Mouse (Mus musculus) hindbrain, embryonic 12.5 days (tissue): ENCODE measurements at regions not wholly inside any gene's neighbourhood (a gene's known extent, or its start where the extent isn't known, plus 50 kb on each side); places are given as distances from the start of the nearest gene placed in this dataset.

Source experiments
- ATAC-seq: fragments of 200-750 bp; cut with Nextera tagmentation; 2 replicates; pipeline ENCODE4 v1.8.0; 2017; ENCODE audit warnings: moderate TSS enrichment; ENCODE audit not compliant: low FRiP score
- H3K27ac ChIP-seq: fragments of 300-500 bp; sonication (generic); 2 replicates; pipeline ENCODE4 v1.5.1; 2016; ENCODE audit warnings: mild to moderate bottlenecking
- H3K27me3 ChIP-seq: fragments of 300-500 bp; sonication (generic); 2 replicates; pipeline ENCODE4 v1.6.1; 2016; ENCODE audit warnings: mild to moderate bottlenecking
- H3K36me3 ChIP-seq: fragments of 300-500 bp; sonication (generic); 2 replicates; pipeline ENCODE4 v1.6.1; 2016; ENCODE audit warnings: mild to moderate bottlenecking
- H3K4me1 ChIP-seq: fragments of 300-500 bp; sonication (generic); 2 replicates; pipeline ENCODE4 v1.6.1; 2016
- H3K4me2 ChIP-seq: fragments of 300-500 bp; sonication (generic); replicated peaks from 2 replicates; pipeline ENCODE4 v1.6.1; 2016; ENCODE audit warnings: mild to moderate bottlenecking
- H3K4me3 ChIP-seq: fragments of 300-500 bp; sonication (generic); 2 replicates; pipeline ENCODE4 v1.5.1; 2016; ENCODE audit warnings: mild to moderate bottlenecking
- H3K9ac ChIP-seq: fragments of 300-500 bp; sonication (generic); 2 replicates; pipeline ENCODE4 v1.6.1; 2016; ENCODE audit warnings: mild to moderate bottlenecking, moderate library complexity
- H3K9me3 ChIP-seq: fragments of 300-500 bp; sonication (generic); replicated peaks from 2 replicates; pipeline ENCODE4 v1.6.1; 2016; ENCODE audit warnings: mild to moderate bottlenecking
- WGBS: fragments of 180-500 bp; shearing (Covaris S2); methylation state at CpG from one replicate; pipeline ENCODE4 v1.1.7; 2016; 5-methylcytosine and 5-hydroxymethylcytosine counted together

DNA sequence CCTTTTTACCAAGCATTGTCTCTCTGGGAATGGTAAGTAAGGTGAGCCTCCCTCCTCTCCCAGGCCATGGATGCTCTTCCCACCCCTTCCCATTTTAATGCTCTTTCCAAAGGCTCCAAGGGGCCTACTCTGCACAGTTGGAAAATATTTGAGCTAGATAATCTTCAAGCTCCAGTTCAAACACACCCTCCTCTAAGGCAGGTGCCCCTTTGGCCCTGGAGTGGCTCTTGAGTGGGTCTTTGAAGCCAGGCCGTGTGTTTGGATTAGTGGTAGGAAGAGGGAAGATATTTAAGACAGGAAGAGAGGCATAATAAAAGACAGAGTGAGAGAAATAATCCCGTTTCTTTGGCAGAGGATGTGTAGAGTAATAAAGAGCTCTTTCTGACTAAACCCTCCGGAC lies 59.9 kb upstream of the Lyplal1 start:
- Histone ChIP-seq H3K4me3 (no peak overlapping the region), H3K4me2 (no peak overlapping the region), H3K9me3 (no peaks in the 10 kb centered on the region), H3K9ac (no peak overlapping the region), H3K36me3 (no peaks in the 10 kb centered on the region), H3K27me3 (no peaks in the 10 kb centered on the region), H3K4me1 (peaks cover 6% of the 10 kb centered on the region; the same call in 1 of the 2 replicates), H3K27ac (no peak overlapping the region)
- ATAC-seq, result no peak
- 80% methylated on average over 3 of the region's 3 CpGs for WGBS

DNA sequence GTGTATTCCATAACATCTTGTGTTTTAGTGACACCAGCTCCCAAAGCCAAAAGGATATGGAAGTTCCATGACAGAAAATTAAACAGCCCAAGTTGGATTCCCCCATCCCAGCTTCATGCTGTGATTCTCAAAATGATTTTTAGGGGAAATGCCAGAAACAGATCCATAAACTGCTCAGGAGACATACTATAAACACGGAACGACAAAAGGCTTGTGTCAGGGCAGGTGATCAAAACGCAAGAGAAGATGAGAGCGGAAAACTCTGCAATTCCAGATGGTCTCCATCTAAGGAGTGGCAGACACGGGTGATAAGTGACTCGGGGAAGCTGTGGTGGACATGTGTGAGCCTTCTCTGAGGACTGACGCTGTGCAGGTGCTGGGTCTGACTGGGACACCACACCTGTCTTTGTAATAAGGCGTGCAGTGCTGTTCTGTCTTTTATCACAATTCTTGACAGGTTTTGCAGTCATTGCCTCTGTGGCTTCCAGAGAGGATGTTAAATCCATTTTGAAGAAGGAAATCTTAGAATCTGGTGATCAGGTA lies 56.4 kb upstream of the Lyplal1 start:
- Histone ChIP-seq H3K4me2 (no peak overlapping the region), H3K27me3 (no peaks in the 10 kb centered on the region), H3K4me3 (no peak overlapping the region), H3K27ac (no peak overlapping the region), H3K9me3 (no peaks in the 10 kb centered on the region), H3K9ac (no peak overlapping the region), H3K4me1 (no peaks in the 10 kb centered on the region), H3K36me3 (no peaks in the 10 kb centered on the region)
- 84% methylated on average over 8 of the region's 8 CpGs for WGBS
- no peak for ATAC-seq

- H3K9ac ChIP-seq, result no peak overlapping the region
These were observed 54.6 kb upstream of the Lyplal1 start for GRCm38 (mm10) chr1:186171691-186172090.

More at GRCm38 (mm10) chr1:186171691-186172090, 54.6 kb upstream of the Lyplal1 start:
- no peak overlapping the region for H3K4me3 ChIP-seq
- H3K4me2 ChIP-seq, result no peak overlapping the region
- WGBS, result 88% methylated on average over 6 of the region's 6 CpGs
- ATAC-seq, result no peak
- H3K36me3 ChIP-seq, result no peaks in the 10 kb centered on the region
- no peaks in the 10 kb centered on the region for H3K4me1 ChIP-seq
- no peak overlapping the region for H3K27ac ChIP-seq
- H3K9me3 ChIP-seq, result no peaks in the 10 kb centered on the region
- no peaks in the 10 kb centered on the region for H3K27me3 ChIP-seq
